Mouse (Mus musculus): ENCODE measurements at regions not wholly inside any gene's neighbourhood (a gene's known extent, or its start where the extent isn't known, plus 50 kb on each side); places are given as distances from the start of the nearest gene placed in this dataset.

DNA sequence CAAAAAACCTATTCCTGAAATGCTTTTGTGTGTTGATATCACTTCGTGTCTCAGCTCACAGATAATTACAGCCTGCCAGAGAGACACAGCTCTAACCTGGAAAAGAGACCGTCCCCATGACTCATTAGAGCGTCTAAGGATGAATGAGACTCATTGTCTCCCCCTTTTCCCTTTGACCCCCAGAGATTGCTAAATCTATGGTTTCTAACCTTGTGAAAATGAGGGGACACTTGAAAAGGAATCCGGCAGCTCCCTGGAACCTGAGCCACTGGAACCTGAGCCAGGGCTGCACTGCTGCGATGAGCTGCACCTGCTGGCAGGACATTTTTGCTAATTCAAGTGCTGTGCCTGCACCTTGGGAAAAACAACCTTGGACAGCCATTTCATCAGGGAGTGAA, 234.6 kb downstream of the Sox4 start:
- TF ChIP-seq POLR2A (IDR thresholded peaks at IDR 0.05; ENCODE audit: borderline replicate concordance, insufficient read depth, low read length) (no peak), CTCF (IDR thresholded peaks at IDR 0.05; ENCODE audit: borderline replicate concordance, insufficient read depth, low read depth, low read length) (no peak)
